Mouse (Mus musculus) frontal cortex, postnatal 14 days (tissue): ENCODE results near the gene Gm26938.

Source experiments
- DNase-seq, 2 experiments: peaks; one replicate each; pipeline ENCODE4 v3.0.0; 2022; ENCODE audit warnings: low spot score in 2 of 2

Gm26938 gene

GRCm38 (mm10) chr5:139815964-139816363 lies 10.2 kb downstream of the Gm26938 start:
- DNase-seq, result no peak

GRCm38 (mm10) chr5:139813963-139814381 lies 12.2 kb downstream of the Gm26938 start:
- no peak for DNase-seq

- DNase-seq, result no peak
Measured at GRCm38 (mm10) chr5:139813126-139813490, 13.1 kb downstream of the Gm26938 start.

GRCm38 (mm10) chr5:139812398-139813125 lies 13.6 kb downstream of the Gm26938 start:
- no peak for DNase-seq

- DNase-seq, result no peak
Measured at GRCm38 (mm10) chr5:139811677-139812397, 14.4 kb downstream of the Gm26938 start.

GRCm38 (mm10) chr5:139809397-139809796 lies 16.8 kb downstream of the Gm26938 start:
- DNase-seq, result no peak

- no peak for DNase-seq
Measured at GRCm38 (mm10) chr5:139805924-139806323, 20.3 kb downstream of the Gm26938 start.

GRCm38 (mm10) chr5:139804573-139805111 lies 21.6 kb downstream of the Gm26938 start:
- DNase-seq, result no peak

GRCm38 (mm10) chr5:139804107-139804551 lies 22.1 kb downstream of the Gm26938 start:
- no peak for DNase-seq

GRCm38 (mm10) chr5:139803601-139804102 lies 22.6 kb downstream of the Gm26938 start:
- DNase-seq, result no peak

GRCm38 (mm10) chr5:139803165-139803564 lies 23.0 kb downstream of the Gm26938 start:
- DNase-seq, result no peak

GRCm38 (mm10) chr5:139801880-139802279 lies 24.3 kb downstream of the Gm26938 start:
- DNase-seq, result no peak

GRCm38 (mm10) chr5:139801231-139801630 lies 25.0 kb downstream of the Gm26938 start:
- no peak for DNase-seq

GRCm38 (mm10) chr5:139799801-139800590 lies 26.2 kb downstream of the Gm26938 start:
- no peak for DNase-seq

- no peak for DNase-seq
Measured at GRCm38 (mm10) chr5:139799041-139799440, 27.2 kb downstream of the Gm26938 start.

GRCm38 (mm10) chr5:139798168-139798900 lies 27.9 kb downstream of the Gm26938 start:
- no peak for DNase-seq

GRCm38 (mm10) chr5:139797473-139798167 lies 28.6 kb downstream of the Gm26938 start:
- DNase-seq, result peak; percentile 74 to 81

GRCm38 (mm10) chr5:139796900-139797299 lies 29.3 kb downstream of the Gm26938 start:
- peak in 1 of 2 experiments; percentile 44 for DNase-seq

- DNase-seq, result no peak
Measured at GRCm38 (mm10) chr5:139796001-139796620, 30.1 kb downstream of the Gm26938 start.

- DNase-seq, result no peak
Measured at GRCm38 (mm10) chr5:139794938-139795337, 31.3 kb downstream of the Gm26938 start.
